Mouse (Mus musculus) bone marrow, adult 2 months (tissue): ENCODE data around the gene Serinc5.

Experiments
- CTCF ChIP-seq: fragments of 200-500 bp; IDR thresholded peaks from 2 replicates; pipeline ENCODE4 v1.5.1; 2011; ENCODE audit warnings: low read length, control low read depth; ENCODE audit not compliant: control insufficient read depth, insufficient read depth
- POLR2A ChIP-seq: fragments of 200-500 bp; IDR thresholded peaks from 2 replicates; pipeline ENCODE4 v1.6.1; 2011; ENCODE audit warnings: low read depth, mild to moderate bottlenecking, control low read depth, low read length, borderline replicate concordance; ENCODE audit not compliant: control insufficient read depth

GRCm38 (mm10) chr13:92671727-92672126 is 60.8 kb downstream of the Serinc5 start:
- TF ChIP-seq CTCF (no peak), POLR2A (no peak)
